Mouse (Mus musculus): ENCODE measurements around the gene Prdm16.

GRCm38 (mm10) chr4:154410559-154410958 is 226.1 kb downstream of the Prdm16 start:
- TF ChIP-seq POLR2A (IDR thresholded peaks at IDR 0.05; ENCODE audit: borderline replicate concordance, insufficient read depth, low read length): no peak
- TF ChIP-seq CTCF (IDR thresholded peaks at IDR 0.05; ENCODE audit: borderline replicate concordance, insufficient read depth, low read depth, low read length): no peak

All from cerebellum, adult 2 months (tissue).